Mouse (Mus musculus): ENCODE measurements around the gene Fam69b. TPM values are rescaled to one million over a fixed set of nuclear protein-coding genes. Genes with fewer than 3 reads are reported as not detected.

The Fam69b gene
- polyA plus RNA-seq, 3 experiments from 2014 or later: 1.2 to 4.2 (median 2.1) TPM

DNA sequence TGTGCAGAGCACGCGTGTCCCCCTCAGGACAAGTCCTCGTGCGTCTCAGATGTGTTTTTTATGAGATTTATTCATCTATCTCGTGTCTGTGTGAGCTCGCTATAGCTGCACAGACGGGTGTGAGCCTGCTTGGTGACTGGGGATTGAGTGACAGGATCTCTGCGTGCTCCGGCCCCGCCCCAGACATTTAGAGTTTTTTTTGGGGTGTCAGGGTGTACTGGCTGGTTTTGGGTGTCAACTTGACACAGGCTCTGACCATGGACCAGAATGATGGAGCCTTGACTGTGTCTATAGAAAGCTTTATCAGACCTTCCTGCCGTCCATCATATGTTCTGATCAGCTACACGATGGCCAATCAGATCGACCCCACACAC lies 34.2 kb downstream of the Fam69b start:
- ATAC-seq: no peak

DNA sequence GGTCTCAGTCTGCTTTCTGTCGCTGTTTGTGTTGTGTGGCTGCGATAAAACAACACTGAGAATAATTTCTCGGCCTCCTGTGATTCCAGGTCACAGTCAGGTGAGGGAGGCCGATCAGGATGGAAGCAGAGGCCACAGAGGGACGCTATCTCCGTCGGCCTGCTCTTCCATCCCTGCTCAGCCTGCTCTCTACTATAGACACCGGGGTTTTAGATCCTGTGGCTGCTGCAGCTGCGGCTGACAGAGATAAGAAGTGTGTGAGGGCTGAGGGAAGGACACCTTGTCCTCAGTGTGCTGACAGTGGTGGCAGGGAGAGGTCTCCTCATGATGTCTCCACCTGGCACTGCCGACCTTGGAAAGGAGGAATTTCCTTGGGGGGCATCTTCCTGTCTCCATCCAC lies 34.9 kb downstream of the Fam69b start:
- no peak for ATAC-seq

DNA sequence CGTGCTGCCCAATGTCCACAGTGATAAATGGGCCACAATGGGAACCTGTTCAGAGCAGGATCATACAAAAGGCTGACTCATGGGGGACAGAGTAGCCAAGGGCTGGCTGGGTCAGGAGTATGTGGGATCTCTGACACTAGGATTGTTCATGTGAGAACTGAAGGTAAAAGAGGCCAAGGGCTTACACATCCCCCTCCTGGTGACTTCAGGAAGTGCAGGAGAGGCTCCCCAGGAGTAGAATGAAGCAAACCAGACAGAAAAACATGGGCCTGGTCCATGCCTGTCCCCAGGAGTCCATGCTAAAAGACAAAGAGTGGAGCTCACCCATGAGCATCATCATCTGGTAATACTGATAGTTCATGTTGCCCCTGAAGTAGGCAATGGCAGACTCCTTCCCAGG lies 35.3 kb downstream of the Fam69b start:
- peak; percentile 80 for ATAC-seq

DNA sequence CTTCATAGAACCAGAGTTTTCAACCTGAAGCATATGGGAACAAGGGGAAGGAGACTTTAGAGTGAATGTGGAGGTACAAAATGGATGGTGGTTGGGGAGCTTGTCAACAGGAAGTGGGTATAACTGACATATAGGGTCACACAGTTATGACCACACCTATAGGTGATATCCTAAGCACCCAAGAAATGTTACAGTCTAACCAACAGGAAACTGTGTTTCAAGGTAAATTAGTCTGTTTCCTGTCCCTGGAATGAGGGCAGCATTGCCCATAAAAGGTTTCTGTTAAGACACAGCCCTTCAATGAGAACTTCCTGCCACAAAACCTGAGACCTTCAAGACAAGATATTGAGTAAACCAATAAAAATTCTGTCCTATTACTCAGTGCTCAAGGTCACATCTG lies 40.5 kb downstream of the Fam69b start:
- ATAC-seq: peak; percentile 99

DNA sequence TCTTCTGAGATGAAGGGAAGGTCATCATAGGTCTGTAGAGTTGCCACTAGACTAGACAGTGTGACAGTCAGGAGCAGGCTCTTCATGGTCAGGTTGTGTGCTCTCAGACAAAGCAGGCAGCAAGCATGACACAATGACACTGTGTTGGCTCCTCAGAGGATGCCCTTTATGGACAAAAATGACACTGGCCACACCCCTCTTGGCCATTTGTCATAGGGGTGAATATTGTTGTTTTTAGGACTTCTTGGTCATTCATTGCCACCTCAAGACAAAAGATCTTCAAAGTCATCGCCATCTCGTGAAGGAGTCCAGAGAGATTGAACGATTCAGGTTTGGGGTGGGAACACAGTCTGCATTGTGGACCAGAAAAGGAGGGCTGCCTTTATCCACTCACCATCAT lies 42.9 kb downstream of the Fam69b start, which contains the start of gene Lcn4:
TSS of gene Lcn4 (minus strand) at position 101 of the 400 bp plus-strand sequence.
- ATAC-seq: no peak

Other genes starting within 250 kb of the Fam69b start
- gene Snapc4, start 247.8 kb upstream of the Fam69b start, polyA plus RNA-seq (2017; shearing (Covaris generic)): 10 to 100 TPM; 15.6 to 43.4 (median 39.6) TPM
- gene Entr1, start 239.1 kb upstream of the Fam69b start, polyA plus RNA-seq (2017; shearing (Covaris generic)): 10 to 100 TPM; 35.3 to 57.5 (median 44.3) TPM
- gene Pmpca, start 239.1 kb upstream of the Fam69b start, polyA plus RNA-seq (2017; shearing (Covaris generic)): 10 to 100 TPM; 82.4 to 88.4 (median 82.9) TPM
- gene Inpp5e, start 219.3 kb upstream of the Fam69b start, polyA plus RNA-seq (2017; shearing (Covaris generic)): 10 to 100 TPM in 2 of 3 experiments, 1 to 10 TPM in 1; 9.4 to 19.0 (median 10.9) TPM
- 10 to 100 TPM; 18.4 to 28.4 (median 24.2) TPM for gene Sec16a, start 183.2 kb upstream of the Fam69b start, polyA plus RNA-seq (2017; shearing (Covaris generic))
- 10 to 100 TPM; 24.9 to 41.2 (median 27.0) TPM for gene Notch1, start 111.8 kb upstream of the Fam69b start, polyA plus RNA-seq (2017; shearing (Covaris generic))
- gene Egfl7, start 48.4 kb upstream of the Fam69b start, polyA plus RNA-seq (2017; shearing (Covaris generic)): 1 to 10 TPM in 2 of 3 experiments, not detected in 1; 1.7 to 2.3 TPM
- gene Gm20532, start 41.8 kb upstream of the Fam69b start, polyA plus RNA-seq (2017; shearing (Covaris generic)): not detected
- gene Agpat2, start 24.0 kb upstream of the Fam69b start, polyA plus RNA-seq (2017; shearing (Covaris generic)): 1 to 10 TPM; 6.6 to 9.1 (median 7.4) TPM
- gene Lcn4, start 42.8 kb downstream of the Fam69b start, polyA plus RNA-seq (2017; shearing (Covaris generic)): under 1 TPM in 2 of 3 experiments, not detected in 1; 0.59 to 0.96 TPM
- gene Abo, start 236.5 kb downstream of the Fam69b start, polyA plus RNA-seq (2017; shearing (Covaris generic)): not detected